Mouse (Mus musculus) forebrain, embryonic 11.5 days (tissue): ENCODE results near the gene Pgls. TPM values are rescaled to one million over a fixed set of nuclear protein-coding genes. Genes with fewer than 3 reads are reported as not detected.
A peak's percentile ranks its signal among the peaks of the same experiment; 100 is the strongest.

Source experiments
- ATAC-seq: fragments of 200-750 bp; cut with Nextera tagmentation; replicated peaks from 2 replicates; pipeline ENCODE4 v1.8.0; 2017; ENCODE audit warnings: moderate TSS enrichment; ENCODE audit not compliant: low FRiP score
- DNase-seq: peaks from one replicate; pipeline ENCODE4 v3.0.0-alpha.2; 2017; ENCODE audit warnings: low spot score
- H3K27ac ChIP-seq: fragments of 300-500 bp; sonication (generic); 2 replicates; pipeline ENCODE4 v1.5.1; 2014; ENCODE audit warnings: low read depth, low read length
- H3K27me3 ChIP-seq: fragments of 300-500 bp; sonication (generic); 2 replicates; pipeline ENCODE4 v1.6.1; 2014; ENCODE audit warnings: mild to moderate bottlenecking, low read length, mixed read lengths; ENCODE audit not compliant: control insufficient read depth, insufficient read depth
- H3K36me3 ChIP-seq: fragments of 300-500 bp; sonication (generic); 2 replicates; pipeline ENCODE4 v1.6.1; 2014; ENCODE audit warnings: mild to moderate bottlenecking, low read length, moderate library complexity, mixed read lengths; ENCODE audit not compliant: control insufficient read depth, insufficient read depth
- H3K4me1 ChIP-seq: fragments of 300-500 bp; sonication (generic); replicated peaks from 2 replicates; pipeline ENCODE4 v1.6.1; 2014; ENCODE audit warnings: low read length, mixed read lengths; ENCODE audit not compliant: control insufficient read depth, insufficient read depth
- H3K4me2 ChIP-seq: fragments of 300-500 bp; sonication (generic); 2 replicates; pipeline ENCODE4 v1.6.1; 2014; ENCODE audit warnings: low read depth, mild to moderate bottlenecking, low read length, moderate library complexity, mixed read lengths; ENCODE audit not compliant: severe bottlenecking
- H3K4me3 ChIP-seq: fragments of 300-500 bp; sonication (generic); 2 replicates; pipeline ENCODE4 v1.5.1; 2014; ENCODE audit warnings: low read depth, low read length
- H3K9ac ChIP-seq: fragments of 300-500 bp; sonication (generic); 2 replicates; pipeline ENCODE4 v1.6.1; 2014; ENCODE audit warnings: low read length
- H3K9me3 ChIP-seq: fragments of 300-500 bp; sonication (generic); 2 replicates; pipeline ENCODE4 v1.6.1; 2016; ENCODE audit warnings: low read length, mixed read lengths; ENCODE audit not compliant: control insufficient read depth
- WGBS: fragments of 180-500 bp; shearing (Covaris S2); extraction: QIAGEN DNeasy Blood & Tissue Kit; methylation state at CpG from one replicate; pipeline ENCODE4 v1.1.7; 2014; 5-methylcytosine and 5-hydroxymethylcytosine counted together
- polyA plus RNA-seq: library from polyadenylated mRNA; unstranded; fragments of >200 nt; fragmentation: Nextera tagmentation; extraction: Ambion mirVana; gene quantifications from 2 replicates; pipeline ENCODE4 v1.2.1, GENCODE M21; 2014

Gene Pgls
- polyA plus RNA-seq, 1 experiment from 2014 or later, result 218 TPM

- Histone ChIP-seq H3K9me3 (peaks cover 4% of the 10 kb centered on the region), H3K36me3 (no peaks in the 10 kb centered on the region), H3K4me3 (no peak within 1 kb of the TSS), H3K27me3 (peaks cover 21% of the 10 kb centered on the region), H3K9ac (no peak within 1 kb of the TSS), H3K4me2 (no peak within 1 kb of the TSS), H3K27ac (no peak within 1 kb of the TSS), H3K4me1 (peaks cover 9% of the 10 kb centered on the region)
- WGBS, result 48% methylated on average over 3 of the region's 3 CpGs
- ATAC-seq, result no peak
- no peak for DNase-seq
Measured at GRCm38 (mm10) chr8:71566501-71566900, 25.5 kb upstream of the Pgls start, which contains the start of gene Nxnl1. Gene Nxnl1, minus strand, starts transcription at chr8:71566601.

- Histone ChIP-seq H3K9me3 (peaks cover 4% of the 10 kb centered on the region), H3K4me2 (no peak overlapping the region), H3K4me1 (peaks cover 8% of the 10 kb centered on the region), H3K9ac (no peak overlapping the region), H3K27me3 (peaks cover 10% of the 10 kb centered on the region), H3K36me3 (no peaks in the 10 kb centered on the region), H3K27ac (no peak overlapping the region), H3K4me3 (no peak overlapping the region)
- DNase-seq, result no peak
- WGBS, result 83% methylated on average over 7 of the region's 7 CpGs
- ATAC-seq, result no peak
Measured at GRCm38 (mm10) chr8:71567587-71567986, 24.4 kb upstream of the Pgls start.

GRCm38 (mm10) chr8:71568387-71568937 is 23.5 kb upstream of the Pgls start, which contains the start of gene Slc27a1:
Gene Slc27a1, plus strand, starts transcription at chr8:71568882.
- Histone ChIP-seq H3K4me3 (peak within 1 kb of the TSS; percentile 63), H3K27ac (no peak within 1 kb of the TSS), H3K9me3 (peaks cover 4% of the 10 kb centered on the region), H3K36me3 (no peaks in the 10 kb centered on the region), H3K4me2 (peak within 1 kb of the TSS; percentile 93), H3K9ac (peak within 1 kb of the TSS; percentile 57), H3K27me3 (peaks cover 6% of the 10 kb centered on the region; the same call in 1 of the 2 replicates), H3K4me1 (peaks cover 7% of the 10 kb centered on the region; the same call in 1 of the 2 replicates)
- no peak for DNase-seq
- 12% methylated on average over 13 of the region's 13 CpGs for WGBS
- ATAC-seq, result no peak

GRCm38 (mm10) chr8:71568941-71569340 is 23.0 kb upstream of the Pgls start:
- Histone ChIP-seq H3K36me3 (no peaks in the 10 kb centered on the region), H3K4me3 (peak overlapping the region; percentile 63), H3K27me3 (peaks cover 6% of the 10 kb centered on the region; the same call in 1 of the 2 replicates), H3K4me1 (peaks cover 7% of the 10 kb centered on the region; the same call in 1 of the 2 replicates), H3K9me3 (peaks cover 4% of the 10 kb centered on the region), H3K27ac (no peak overlapping the region), H3K9ac (peak overlapping the region; percentile 57; the same call in 1 of the 2 replicates), H3K4me2 (peak overlapping the region; percentile 93)
- 17% methylated on average over 6 of the region's 6 CpGs for WGBS
- ATAC-seq, result no peak
- no peak for DNase-seq

GRCm38 (mm10) chr8:71569366-71570290 is 22.3 kb upstream of the Pgls start:
- under 1% methylated on average over 51 of the region's 51 CpGs for WGBS
- H3K4me2 ChIP-seq, result peak overlapping the region; percentile 93

GRCm38 (mm10) chr8:71570291-71570954 is 21.6 kb upstream of the Pgls start:
- Histone ChIP-seq H3K4me2 (peak overlapping the region; percentile 93), H3K9ac (peak overlapping the region; percentile 65), H3K9me3 (no peaks in the 10 kb centered on the region), H3K27ac (no peak overlapping the region; the same call in 1 of the 2 replicates), H3K4me3 (peak overlapping the region; percentile 63), H3K27me3 (peaks cover 6% of the 10 kb centered on the region; the same call in 1 of the 2 replicates), H3K36me3 (no peaks in the 10 kb centered on the region), H3K4me1 (peaks cover 7% of the 10 kb centered on the region; the same call in 1 of the 2 replicates)
- DNase-seq (peak; percentile 92), ATAC-seq (peak; percentile 90)
- WGBS, result under 1% methylated on average over 41 of the region's 41 CpGs

More at GRCm38 (mm10) chr8:71569366-71570290, 22.3 kb upstream of the Pgls start:
- H3K27me3 ChIP-seq, result peaks cover 6% of the 10 kb centered on the region; the same call in 1 of the 2 replicates
- H3K9ac ChIP-seq, result peak overlapping the region; percentile 57
- ATAC-seq (peak; percentile 75), DNase-seq (peak; percentile 90)
- H3K4me3 ChIP-seq, result peak overlapping the region; percentile 63
- H3K9me3 ChIP-seq, result no peaks in the 10 kb centered on the region
- peaks cover 7% of the 10 kb centered on the region; the same call in 1 of the 2 replicates for H3K4me1 ChIP-seq
- no peaks in the 10 kb centered on the region for H3K36me3 ChIP-seq
- H3K27ac ChIP-seq, result no peak overlapping the region

- H3K27ac ChIP-seq, result no peak overlapping the region
- WGBS, result 82% methylated on average over 2 of the region's 2 CpGs
Measured at GRCm38 (mm10) chr8:71572077-71572476, 19.9 kb upstream of the Pgls start.

More at GRCm38 (mm10) chr8:71572077-71572476, 19.9 kb upstream of the Pgls start:
- H3K9ac ChIP-seq, result no peak overlapping the region
- no peak overlapping the region for H3K4me2 ChIP-seq
- peaks cover 7% of the 10 kb centered on the region; the same call in 1 of the 2 replicates for H3K4me1 ChIP-seq
- H3K27me3 ChIP-seq, result peaks cover 6% of the 10 kb centered on the region; the same call in 1 of the 2 replicates
- no peaks in the 10 kb centered on the region for H3K36me3 ChIP-seq
- no peak for ATAC-seq
- H3K4me3 ChIP-seq, result no peak overlapping the region
- H3K9me3 ChIP-seq, result no peaks in the 10 kb centered on the region
- DNase-seq, result no peak
